Mouse (Mus musculus) embryonic facial prominence, embryonic 14.5 days (tissue): ENCODE measurements around the gene Fbxo44. TPM values are rescaled to one million over a fixed set of nuclear protein-coding genes. Genes with fewer than 3 reads are reported as not detected.
A peak's percentile ranks its signal among the peaks of the same experiment; 100 is the strongest.

Source experiments
- ATAC-seq: fragments of 200-750 bp; cut with Nextera tagmentation; 2 replicates; pipeline ENCODE4 v1.8.0; 2017; ENCODE audit warnings: low read depth, moderate number of reproducible peaks, moderate TSS enrichment
- DNase-seq: peaks from one replicate; pipeline ENCODE4 v3.0.0-alpha.2; 2015; ENCODE audit warnings: low spot score
- H3K27ac ChIP-seq: fragments of 300-500 bp; sonication (generic); replicated peaks from 2 replicates; pipeline ENCODE4 v1.5.1; 2014; ENCODE audit warnings: low read depth, mild to moderate bottlenecking, low read length, moderate library complexity
- H3K27me3 ChIP-seq: fragments of 300-500 bp; sonication (generic); replicated peaks from 2 replicates; pipeline ENCODE4 v1.6.1; 2014; ENCODE audit warnings: low read length; ENCODE audit not compliant: control insufficient read depth, insufficient read depth
- H3K36me3 ChIP-seq: fragments of 300-500 bp; sonication (generic); 2 replicates; pipeline ENCODE4 v1.6.1; 2014; ENCODE audit warnings: low read length, mixed read lengths; ENCODE audit not compliant: control insufficient read depth, insufficient read depth
- H3K4me1 ChIP-seq: fragments of 300-500 bp; sonication (generic); 2 replicates; pipeline ENCODE4 v1.6.1; 2014; ENCODE audit warnings: antibody characterized with exemption, low read length; ENCODE audit not compliant: control insufficient read depth, insufficient read depth
- H3K4me2 ChIP-seq: fragments of 300-500 bp; sonication (generic); 2 replicates; pipeline ENCODE4 v1.6.1; 2014; ENCODE audit warnings: low read depth, mild to moderate bottlenecking, low read length, moderate library complexity, mixed read lengths
- H3K4me3 ChIP-seq: fragments of 300-500 bp; sonication (generic); 2 replicates; pipeline ENCODE4 v1.5.1; 2014; ENCODE audit warnings: low read depth, mild to moderate bottlenecking, low read length
- H3K9ac ChIP-seq: fragments of 300-500 bp; sonication (generic); 2 replicates; pipeline ENCODE4 v1.6.1; 2014; ENCODE audit warnings: low read depth, mild to moderate bottlenecking, low read length, moderate library complexity, mixed read lengths
- H3K9me3 ChIP-seq: fragments of 300-500 bp; sonication (generic); 2 replicates; pipeline ENCODE4 v1.6.1; 2016; ENCODE audit warnings: low read length; ENCODE audit not compliant: control insufficient read depth
- WGBS: fragments of 180-500 bp; shearing (Covaris S2); extraction: QIAGEN DNeasy Blood & Tissue Kit; methylation state at CpG from one replicate; pipeline ENCODE4 v1.1.7; 2014; 5-methylcytosine and 5-hydroxymethylcytosine counted together
- polyA plus RNA-seq: library from polyadenylated mRNA; unstranded; fragments of >200 nt; fragmentation: Nextera tagmentation; extraction: Ambion mirVana; gene quantifications from 2 replicates; pipeline ENCODE4 v1.2.1, GENCODE M21; 2014

Gene Fbxo44
- polyA plus RNA-seq, 1 experiment from 2014 or later = 7.7 TPM

DNA sequence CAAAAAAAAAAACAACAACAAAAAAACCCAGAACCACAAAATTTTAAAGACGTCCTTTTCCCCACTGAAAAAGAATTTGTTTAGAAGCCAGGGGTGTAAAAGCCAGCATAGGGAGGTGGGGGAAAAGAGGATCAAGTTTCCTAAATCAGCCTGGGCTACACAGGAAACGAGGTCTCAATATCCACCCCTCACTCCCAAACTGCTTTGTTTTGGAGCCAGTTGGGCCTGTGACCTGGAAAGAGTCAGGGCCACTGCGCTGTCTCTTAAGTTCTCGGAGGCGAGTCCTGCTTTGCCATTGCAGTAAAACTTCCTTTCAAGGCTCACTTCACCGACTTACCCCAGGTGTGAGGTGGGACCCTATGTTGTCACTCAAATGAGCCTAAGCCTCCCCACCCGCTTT is 10.0 kb downstream of the Fbxo44 start:
- no peak for ATAC-seq
- 29% methylated on average over 7 of the region's 7 CpGs for WGBS
- H3K4me1 ChIP-seq = 0 out of 2 replicates have a peak, but pooled peaks cover 5% of the 10 kb centered on the region

DNA sequence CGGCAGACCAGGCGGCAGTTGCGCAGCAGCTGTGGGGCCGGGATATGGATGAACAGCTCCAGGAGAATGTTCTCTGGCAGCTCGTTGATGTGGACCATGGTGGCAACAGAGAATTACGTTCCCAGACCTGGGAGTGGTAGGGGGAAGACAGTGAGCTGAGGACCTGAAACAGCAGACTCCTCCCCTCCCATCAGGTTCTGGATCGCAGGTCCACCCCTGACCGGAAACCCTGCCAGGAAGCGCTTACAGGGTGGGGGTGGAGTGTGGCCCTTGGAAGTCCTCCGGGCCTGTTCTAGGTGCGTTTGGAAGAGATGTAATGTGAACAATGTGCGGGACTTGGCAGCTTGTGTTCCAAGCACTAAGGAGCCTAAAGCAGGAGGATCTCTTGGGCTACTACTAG is 10.7 kb downstream of the Fbxo44 start:
- Histone ChIP-seq H3K27me3 (no peaks in the 10 kb centered on the region), H3K4me2 (no peak overlapping the region), H3K4me3 (no peak overlapping the region), H3K27ac (no peak overlapping the region), H3K4me1 (0 out of 2 replicates have a peak, but pooled peaks cover 5% of the 10 kb centered on the region), H3K36me3 (peaks cover 18% of the 10 kb centered on the region), H3K9me3 (no peaks in the 10 kb centered on the region), H3K9ac (no peak overlapping the region)
- DNase-seq (no peak), ATAC-seq (no peak)
- WGBS = 50% methylated on average over 12 of the region's 12 CpGs

More for the DNA sequence above, 10.0 kb downstream of the Fbxo44 start:
- Histone ChIP-seq H3K4me3 (no peak overlapping the region), H3K27ac (no peak overlapping the region), H3K9me3 (no peaks in the 10 kb centered on the region), H3K4me2 (no peak overlapping the region), H3K36me3 (peaks cover 22% of the 10 kb centered on the region), H3K27me3 (no peaks in the 10 kb centered on the region), H3K9ac (no peak overlapping the region)
- no peak for DNase-seq

DNA sequence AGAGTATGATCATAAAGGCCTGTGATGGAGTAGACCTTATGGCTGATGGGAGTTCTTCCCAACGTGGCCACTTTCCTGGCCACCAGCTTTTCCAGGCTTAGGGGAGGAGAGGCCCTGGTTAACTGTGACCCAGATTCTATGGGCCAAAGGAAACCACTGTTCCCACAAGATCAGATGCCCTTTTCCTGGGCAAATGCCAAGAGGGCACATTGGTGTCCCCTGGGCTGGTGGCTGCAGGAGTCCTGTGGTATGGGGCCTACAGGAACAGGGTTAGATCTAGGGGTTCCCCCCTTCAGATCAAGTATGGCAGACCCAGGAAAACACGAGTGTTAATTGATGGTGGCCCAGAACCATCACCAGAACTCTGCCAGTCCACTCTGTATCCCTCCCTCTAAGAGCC is 12.6 kb downstream of the Fbxo44 start:
- H3K4me3 ChIP-seq = no peak overlapping the region
- H3K9ac ChIP-seq = no peak overlapping the region
- H3K36me3 ChIP-seq = peaks cover 8% of the 10 kb centered on the region
- no peak overlapping the region for H3K27ac ChIP-seq
- H3K4me2 ChIP-seq = no peak overlapping the region
- H3K27me3 ChIP-seq = no peaks in the 10 kb centered on the region
- no peaks in the 10 kb centered on the region for H3K9me3 ChIP-seq
- WGBS = 97% methylated on average over 2 of the region's 2 CpGs
- 0 out of 2 replicates have a peak, but pooled peaks cover 5% of the 10 kb centered on the region for H3K4me1 ChIP-seq
- no peak for ATAC-seq
- no peak for DNase-seq

GRCm38 (mm10) chr4:148143721-148144120 is 16.6 kb downstream of the Fbxo44 start:
- ATAC-seq = no peak
- no peak overlapping the region for H3K4me2 ChIP-seq
- 89% methylated on average over 5 of the region's 5 CpGs for WGBS
- H3K4me1 ChIP-seq = no peaks in the 10 kb centered on the region
- H3K4me3 ChIP-seq = no peak overlapping the region
- no peaks in the 10 kb centered on the region for H3K9me3 ChIP-seq
- H3K27ac ChIP-seq = no peak overlapping the region
- H3K27me3 ChIP-seq = no peaks in the 10 kb centered on the region
- no peak overlapping the region for H3K9ac ChIP-seq
- H3K36me3 ChIP-seq = peaks cover 8% of the 10 kb centered on the region
- no peak for DNase-seq

- Histone ChIP-seq H3K36me3 (0 out of 2 replicates have a peak, but pooled peaks cover 1% of the 10 kb centered on the region), H3K4me1 (no peaks in the 10 kb centered on the region), H3K4me3 (peak overlapping the region; percentile 70), H3K9me3 (no peaks in the 10 kb centered on the region), H3K27ac (peak overlapping the region; percentile 87), H3K9ac (peak overlapping the region; percentile 70), H3K4me2 (peak overlapping the region; percentile 88), H3K27me3 (no peaks in the 10 kb centered on the region)
- ATAC-seq (peak; percentile 95), DNase-seq (peak; percentile 94)
- 1% methylated on average over 45 of the region's 65 CpGs for whole genome bisulfite sequencing
Measured at GRCm38 (mm10) chr4:148140098-148141011, 19.9 kb downstream of the Fbxo44 start.

GRCm38 (mm10) chr4:148139767-148140097 is 20.6 kb downstream of the Fbxo44 start:
- under 1% methylated on average over 12 of the region's 12 CpGs for WGBS
- Histone ChIP-seq H3K4me3 (peak overlapping the region; percentile 70), H3K27me3 (no peaks in the 10 kb centered on the region), H3K27ac (peak overlapping the region; percentile 87), H3K9ac (peak overlapping the region; percentile 70), H3K4me2 (peak overlapping the region; percentile 88), H3K9me3 (no peaks in the 10 kb centered on the region), H3K4me1 (no peaks in the 10 kb centered on the region), H3K36me3 (no peaks in the 10 kb centered on the region)
- ATAC-seq (peak; percentile 6; the same call in 1 of the 2 replicates), DNase-seq (no peak)

- Histone ChIP-seq H3K4me2 (no peak overlapping the region), H3K36me3 (no peaks in the 10 kb centered on the region), H3K4me3 (no peak overlapping the region), H3K9ac (no peak overlapping the region), H3K4me1 (no peaks in the 10 kb centered on the region), H3K27me3 (no peaks in the 10 kb centered on the region), H3K9me3 (no peaks in the 10 kb centered on the region), H3K27ac (no peak overlapping the region)
- 72% methylated on average over 8 of the region's 8 CpGs for WGBS
- DNase-seq (no peak), ATAC-seq (no peak)
Measured at GRCm38 (mm10) chr4:148137503-148137902, 22.8 kb downstream of the Fbxo44 start.

- peaks cover 6% of the 10 kb centered on the region for H3K27me3 ChIP-seq
- WGBS = 82% methylated on average over 8 of the region's 8 CpGs
- peaks cover 6% of the 10 kb centered on the region; the same call in 1 of the 2 replicates for H3K4me1 ChIP-seq
- no peak overlapping the region for H3K9ac ChIP-seq
- H3K9me3 ChIP-seq = no peaks in the 10 kb centered on the region
- no peaks in the 10 kb centered on the region for H3K36me3 ChIP-seq
- no peak overlapping the region for H3K27ac ChIP-seq
- no peak overlapping the region for H3K4me2 ChIP-seq
- H3K4me3 ChIP-seq = no peak overlapping the region
- ATAC-seq (no peak), DNase-seq (no peak)
Measured at GRCm38 (mm10) chr4:148134988-148135387, 25.3 kb downstream of the Fbxo44 start.
